Mouse (Mus musculus) liver, embryonic 13.5 days (tissue): Measurements from ENCODE around the gene Plk3. TPM values are rescaled to one million over a fixed set of nuclear protein-coding genes. Genes with fewer than 3 reads are reported as not detected.
A peak's percentile ranks its signal among the peaks of the same experiment; 100 is the strongest.

Experiments used
- ATAC-seq: fragments of 200-750 bp; cut with Nextera tagmentation; 2 replicates; pipeline ENCODE4 v1.8.0; 2017; ENCODE audit warnings: low read depth, mild to moderate bottlenecking, moderate number of reproducible peaks, moderate library complexity
- DNase-seq: peaks from one replicate; pipeline ENCODE4 v3.0.0; 2022
- H3K27ac ChIP-seq: fragments of 300-500 bp; sonication (generic); 2 replicates; pipeline ENCODE4 v1.5.1; 2015; ENCODE audit warnings: moderate library complexity, mild to moderate bottlenecking, inconsistent platforms
- H3K27me3 ChIP-seq: fragments of 300-500 bp; sonication (generic); 2 replicates; pipeline ENCODE4 v1.6.1; 2015; ENCODE audit warnings: mild to moderate bottlenecking, inconsistent platforms
- H3K36me3 ChIP-seq: fragments of 300-500 bp; sonication (generic); 2 replicates; pipeline ENCODE4 v1.6.1; 2015; ENCODE audit warnings: mild to moderate bottlenecking, inconsistent platforms
- H3K4me1 ChIP-seq: fragments of 300-500 bp; sonication (generic); replicated peaks from 2 replicates; pipeline ENCODE4 v1.6.1; 2015; ENCODE audit warnings: inconsistent platforms
- H3K4me2 ChIP-seq: fragments of 300-500 bp; sonication (generic); 2 replicates; pipeline ENCODE4 v1.6.1; 2015; ENCODE audit warnings: inconsistent platforms, mild to moderate bottlenecking, moderate library complexity
- H3K4me3 ChIP-seq: fragments of 300-500 bp; sonication (generic); replicated peaks from 2 replicates; pipeline ENCODE4 v1.5.1; 2015; ENCODE audit warnings: mild to moderate bottlenecking, inconsistent platforms
- H3K9ac ChIP-seq: fragments of 300-500 bp; sonication (generic); 2 replicates; pipeline ENCODE4 v1.6.1; 2015; ENCODE audit warnings: mild to moderate bottlenecking, inconsistent platforms
- H3K9me3 ChIP-seq: fragments of 300-500 bp; sonication (generic); replicated peaks from 2 replicates; pipeline ENCODE4 v1.6.1; 2016; ENCODE audit warnings: inconsistent platforms
- WGBS: fragments of 180-500 bp; shearing (Covaris S2); methylation state at CpG from one replicate; pipeline ENCODE4 v1.1.7; 2015; ENCODE audit not compliant: insufficient replicate concordance; 5-methylcytosine and 5-hydroxymethylcytosine counted together
- polyA plus RNA-seq: library from polyadenylated mRNA; unstranded; fragments of >200 nt; fragmentation: Nextera tagmentation; extraction: Ambion mirVana; gene quantifications from 2 replicates; pipeline ENCODE4 v1.2.1, GENCODE M21; 2015

Plk3 gene
- polyA plus RNA-seq, 1 experiment from 2014 or later, result 1.3 TPM

GRCm38 (mm10) chr4:117138295-117139216 is 4.8 kb upstream of the Plk3 start:
- H3K4me2 ChIP-seq, result no peak overlapping the region
- peaks cover 44% of the 10 kb centered on the region for H3K4me1 ChIP-seq
- peak overlapping the region; percentile 15 for H3K27ac ChIP-seq
- WGBS, result 56% methylated on average over 16 of the region's 17 CpGs
- H3K36me3 ChIP-seq, result no peaks in the 10 kb centered on the region
- ATAC-seq, result no peak
- H3K4me3 ChIP-seq, result no peak overlapping the region
- H3K27me3 ChIP-seq, result peaks cover 13% of the 10 kb centered on the region
- no peaks in the 10 kb centered on the region for H3K9me3 ChIP-seq
- DNase-seq, result no peak
- H3K9ac ChIP-seq, result no peak overlapping the region

- 0 out of 2 replicates have a peak, but pooled peaks cover 2% of the 10 kb centered on the region for H3K36me3 ChIP-seq
- H3K4me3 ChIP-seq, result no peak overlapping the region
- peak; percentile 68 for ATAC-seq
- peaks cover 26% of the 10 kb centered on the region for H3K27me3 ChIP-seq
- DNase-seq, result peak; percentile 54
- H3K9me3 ChIP-seq, result no peaks in the 10 kb centered on the region
- peak overlapping the region; percentile 25 for H3K4me2 ChIP-seq
- 12% methylated on average over 8 of the region's 8 CpGs for WGBS
- peak overlapping the region; percentile 20 for H3K9ac ChIP-seq
- peaks cover 61% of the 10 kb centered on the region for H3K4me1 ChIP-seq
- H3K27ac ChIP-seq, result peak overlapping the region; percentile 72
Measured at GRCm38 (mm10) chr4:117136034-117136433, 2.3 kb upstream of the Plk3 start.

GRCm38 (mm10) chr4:117134601-117134995 is 835 bp upstream of the Plk3 start:
- H3K27me3 ChIP-seq, result peaks cover 26% of the 10 kb centered on the region
- H3K9ac ChIP-seq, result peak overlapping the region; percentile 88
- H3K4me3 ChIP-seq, result no peak overlapping the region
- H3K4me2 ChIP-seq, result peak overlapping the region; percentile 97
- 29% methylated on average over 2 of the region's 2 CpGs for WGBS
- DNase-seq, result no peak
- H3K27ac ChIP-seq, result peak overlapping the region; percentile 58
- H3K36me3 ChIP-seq, result 0 out of 2 replicates have a peak, but pooled peaks cover 2% of the 10 kb centered on the region
- no peaks in the 10 kb centered on the region for H3K9me3 ChIP-seq
- peaks cover 60% of the 10 kb centered on the region for H3K4me1 ChIP-seq
- no peak for ATAC-seq

- peaks cover 10% of the 10 kb centered on the region; the same call in 1 of the 2 replicates for H3K36me3 ChIP-seq
- peaks cover 51% of the 10 kb centered on the region for H3K4me1 ChIP-seq
- H3K27me3 ChIP-seq, result peaks cover 26% of the 10 kb centered on the region
- peak overlapping the region; percentile 97 for H3K4me2 ChIP-seq
- peak overlapping the region; percentile 82 for H3K4me3 ChIP-seq
- H3K9me3 ChIP-seq, result no peaks in the 10 kb centered on the region
- DNase-seq (no peak), ATAC-seq (no peak; the same call in 1 of the 2 replicates)
- H3K9ac ChIP-seq, result peak overlapping the region; percentile 88
- 1% methylated on average over 41 of the region's 42 CpGs for WGBS
- H3K27ac ChIP-seq, result no peak overlapping the region
Measured at GRCm38 (mm10) chr4:117133366-117133796, 382 bp downstream of the Plk3 start.

GRCm38 (mm10) chr4:117132794-117133143 is 994 bp downstream of the Plk3 start:
- H3K27ac ChIP-seq, result no peak overlapping the region
- DNase-seq, result no peak
- no peaks in the 10 kb centered on the region for H3K9me3 ChIP-seq
- H3K4me2 ChIP-seq, result peak overlapping the region; percentile 97
- H3K9ac ChIP-seq, result peak overlapping the region; percentile 88; the same call in 1 of the 2 replicates
- peaks cover 26% of the 10 kb centered on the region for H3K27me3 ChIP-seq
- H3K4me3 ChIP-seq, result peak overlapping the region; percentile 82
- peaks cover 14% of the 10 kb centered on the region; the same call in 1 of the 2 replicates for H3K36me3 ChIP-seq
- H3K4me1 ChIP-seq, result peaks cover 47% of the 10 kb centered on the region
- ATAC-seq, result no peak
- 20% methylated on average over 11 of the region's 11 CpGs for WGBS

- peaks cover 47% of the 10 kb centered on the region for H3K4me1 ChIP-seq
- H3K27me3 ChIP-seq, result peaks cover 26% of the 10 kb centered on the region
- WGBS, result 50% methylated on average over 7 of the region's 7 CpGs
- no peak overlapping the region for H3K27ac ChIP-seq
- no peaks in the 10 kb centered on the region for H3K9me3 ChIP-seq
- H3K9ac ChIP-seq, result no peak overlapping the region
- H3K4me3 ChIP-seq, result peak overlapping the region; percentile 82
- H3K36me3 ChIP-seq, result peaks cover 14% of the 10 kb centered on the region; the same call in 1 of the 2 replicates
- H3K4me2 ChIP-seq, result peak overlapping the region; percentile 97
- ATAC-seq (no peak), DNase-seq (no peak)
Measured at GRCm38 (mm10) chr4:117131890-117132793, 1.6 kb downstream of the Plk3 start.

GRCm38 (mm10) chr4:117131198-117131597 is 2.6 kb downstream of the Plk3 start:
- WGBS, result 72% methylated on average over 6 of the region's 6 CpGs
- Histone ChIP-seq H3K36me3 (peaks cover 14% of the 10 kb centered on the region; the same call in 1 of the 2 replicates), H3K9ac (no peak overlapping the region), H3K9me3 (no peaks in the 10 kb centered on the region), H3K27ac (no peak overlapping the region), H3K4me1 (peaks cover 47% of the 10 kb centered on the region), H3K27me3 (peaks cover 26% of the 10 kb centered on the region), H3K4me2 (no peak overlapping the region), H3K4me3 (no peak overlapping the region)
- ATAC-seq, result no peak
- no peak for DNase-seq

- ATAC-seq, result no peak
- WGBS, result 80% methylated on average over 6 of the region's 6 CpGs
- H3K4me3 ChIP-seq, result no peak overlapping the region
Measured at GRCm38 (mm10) chr4:117130790-117131189, 3.0 kb downstream of the Plk3 start.

GRCm38 (mm10) chr4:117127991-117128686 is 5.6 kb downstream of the Plk3 start:
- Histone ChIP-seq H3K9ac (no peak overlapping the region), H3K4me3 (no peak overlapping the region), H3K27me3 (peaks cover 21% of the 10 kb centered on the region), H3K36me3 (peaks cover 14% of the 10 kb centered on the region; the same call in 1 of the 2 replicates), H3K4me2 (no peak overlapping the region), H3K27ac (no peak overlapping the region), H3K4me1 (peaks cover 46% of the 10 kb centered on the region), H3K9me3 (no peaks in the 10 kb centered on the region)
- WGBS, result 78% methylated on average over 33 of the region's 33 CpGs
- DNase-seq (no peak), ATAC-seq (no peak)

More at GRCm38 (mm10) chr4:117130790-117131189, 3.0 kb downstream of the Plk3 start:
- H3K9me3 ChIP-seq, result no peaks in the 10 kb centered on the region
- no peak overlapping the region for H3K4me2 ChIP-seq
- peaks cover 47% of the 10 kb centered on the region for H3K4me1 ChIP-seq
- no peak overlapping the region for H3K27ac ChIP-seq
- no peak overlapping the region for H3K9ac ChIP-seq
- H3K36me3 ChIP-seq, result peaks cover 14% of the 10 kb centered on the region; the same call in 1 of the 2 replicates
- H3K27me3 ChIP-seq, result peaks cover 26% of the 10 kb centered on the region
- no peak for DNase-seq

- Histone ChIP-seq H3K36me3 (peaks cover 14% of the 10 kb centered on the region; the same call in 1 of the 2 replicates), H3K9me3 (no peaks in the 10 kb centered on the region), H3K4me1 (peaks cover 35% of the 10 kb centered on the region), H3K9ac (peak within 1 kb of the TSS; percentile 48), H3K27me3 (peaks cover 7% of the 10 kb centered on the region), H3K27ac (peak within 1 kb of the TSS; percentile 67), H3K4me2 (peak within 1 kb of the TSS; percentile 41; the same call in 1 of the 2 replicates), H3K4me3 (no peak within 1 kb of the TSS)
- ATAC-seq, result no peak
- 67% methylated on average over 9 of the region's 9 CpGs for WGBS
- no peak for DNase-seq
Measured at GRCm38 (mm10) chr4:117126675-117127290, 7.0 kb downstream of the Plk3 start, which contains the start of gene Tctex1d4. Tctex1d4 (plus strand) TSS chr4:117126794.
